Mouse (Mus musculus) left cerebral cortex, postnatal 14 days (tissue): ENCODE measurements at regions not wholly inside any gene's neighbourhood (a gene's known extent, or its start where the extent isn't known, plus 50 kb on each side); places are given as distances from the start of the nearest gene placed in this dataset.
"Not testable (repeated sequence)": the region's sequence is repeated elsewhere in the genome, so short reads cannot be mapped to it uniquely, and the experiment has no call there.

Source experiments
- DNase-seq, 2 experiments: peaks; one replicate each; pipeline ENCODE4 v3.0.0; 2021 to 2022; ENCODE audit warnings: low spot score in 2 of 2, mixed read lengths in 1 of 2
- intact Hi-C: fragments of 180-260 bp; cut with DNase I; formaldehyde crosslinking; loops from one replicate; pipeline ENCODE4 v1.15.1; 2025

GRCm38 (mm10) chrX:157107747-157108146, 307.4 kb downstream of the Phex start:
- DNase-seq, result no peak
- intact Hi-C loops, result no loop called here

- intact Hi-C loops, result no loop called here
- DNase-seq, result peak in 1 of 2 experiments; percentile 2
Measured at GRCm38 (mm10) chrX:157080025-157080424, 335.1 kb downstream of the Phex start.

- intact Hi-C loops, result no loop called here
- peak in 1 of 2 experiments; percentile 1 for DNase-seq
Measured at GRCm38 (mm10) chrX:157079606-157080005, 335.5 kb downstream of the Phex start.

- DNase-seq, intact Hi-C loops: not testable (repeated sequence)
Measured at GRCm38 (mm10) chrX:157078061-157078460, 337.1 kb downstream of the Phex start.

- intact Hi-C loops, result no loop called here
- no peak for DNase-seq
Measured at GRCm38 (mm10) chrX:157076193-157076592, 338.9 kb downstream of the Phex start.

- no peak for DNase-seq
- intact Hi-C loops, result no loop called here
Measured at GRCm38 (mm10) chrX:157051629-157052315, 363.3 kb downstream of the Phex start.

GRCm38 (mm10) chrX:157028913-157029312, 386.2 kb downstream of the Phex start:
- intact Hi-C loops, result no loop called here
- DNase-seq, result no peak

GRCm38 (mm10) chrX:157024343-157024742, 390.8 kb downstream of the Phex start:
- intact Hi-C loops, result no loop called here
- DNase-seq, result no peak

- intact Hi-C loops, result no loop called here
- no peak for DNase-seq
Measured at GRCm38 (mm10) chrX:157021851-157022250, 393.3 kb downstream of the Phex start.

GRCm38 (mm10) chrX:157020337-157020736, 394.8 kb downstream of the Phex start:
- DNase-seq, result no peak
- intact Hi-C loops, result no loop called here

- DNase-seq, result no peak
- intact Hi-C loops, result no loop called here
Measured at GRCm38 (mm10) chrX:156989986-156990518, 425.1 kb downstream of the Phex start.

GRCm38 (mm10) chrX:156947093-156947492, 468.0 kb downstream of the Phex start:
- intact Hi-C loops, result no loop called here

GRCm38 (mm10) chrX:156944223-156944622, 470.9 kb downstream of the Phex start:
- intact Hi-C loops, result no loop called here
- no peak for DNase-seq

More at GRCm38 (mm10) chrX:156947093-156947492, 468.0 kb downstream of the Phex start:
- no peak for DNase-seq

- intact Hi-C loops, result loop anchor here (5.0 kb wide), 1 partner anchor 394 kb away; no protein-coding TSS in a partner anchor
- DNase-seq, result peak in 1 of 2 experiments; percentile 2
Measured at GRCm38 (mm10) chrX:156913363-156913762, 501.7 kb downstream of the Phex start.
